ENCODE assay signal across 17 mouse cellular contexts in genomic region chr3:65460936-65461335, GRCm38 (mm10).
DNase-seq lines count a peak whose midpoint lies in the region; ATAC-seq and TF ChIP-seq lines count a peak whose summit lies in the region.
"Had no signal": no experiment of that assay in that cellular context is flagged by ENCODE, and none has a peak within 500 bp of the region (broad histone marks: within the 10 kb centered on the region; RNA-seq: fewer than 3 reads in every experiment).

No protein-coding gene starts in this region.

- peak; percentile 28 for DNase-seq in forebrain, postnatal 0 days
- no peak for DNase-seq in heart, adult 18-20 months
- DNase-seq in brain, adult 2 months (ENCODE audit: low read depth, low spot score) = peak; percentile 32
- DNase-seq in midbrain, embryonic 10.5 days (ENCODE audit: low spot score) = no peak
- DNase-seq: adrenal gland, adult 2 months; adrenal gland, postnatal 10 days; adrenal gland, postnatal 25 days; cerebellum, adult 11-12 months; cerebellum, adult 2 months; cerebellum, adult 9-10 months; cerebellum, postnatal 10 days; cerebellum, postnatal 25 days had no signal

- H3K4me3 ChIP-seq in forebrain, postnatal 0 days (ENCODE audit: low read depth, low read length) = no peak overlapping the region
- H3K4me3 ChIP-seq in forebrain, embryonic 13.5 days = no peak overlapping the region
- H3K4me3 ChIP-seq in heart, embryonic 14.5 days (ENCODE audit: control insufficient read depth in 1 of 2, insufficient read depth in 1 of 2, low read depth in 1 of 2, low read length in 2 of 2) = no peak overlapping the region
- H3K4me3 ChIP-seq in midbrain, embryonic 10.5 days = no peak overlapping the region
- H3K4me3 ChIP-seq: embryonic facial prominence, embryonic 10.5 days; embryonic facial prominence, embryonic 12.5 days had no signal

- 42% methylated on average over 4 of the region's 4 CpGs for WGBS in forebrain, postnatal 0 days
- 72% methylated on average over 4 of the region's 4 CpGs for WGBS in forebrain, embryonic 13.5 days
- WGBS in heart, embryonic 14.5 days = 16% methylated on average over 4 of the region's 4 CpGs
- 89% methylated on average over 4 of the region's 4 CpGs for WGBS in midbrain, embryonic 10.5 days

- no peak overlapping the region for H3K9ac ChIP-seq in forebrain, postnatal 0 days
- H3K9ac ChIP-seq in forebrain, embryonic 13.5 days = no peak overlapping the region
- H3K9ac ChIP-seq in heart, embryonic 14.5 days (ENCODE audit: low read length) = no peak overlapping the region
- H3K9ac ChIP-seq: embryonic facial prominence, embryonic 12.5 days had no signal

- peak; percentile 60 for ATAC-seq in forebrain, postnatal 0 days
- no peak for ATAC-seq in forebrain, embryonic 13.5 days
- no peak for ATAC-seq in heart, embryonic 14.5 days (ENCODE audit: insufficient number of reproducible peaks, insufficient read depth, low FRiP score, low read depth)
- ATAC-seq: forebrain, embryonic 14.5 days had no signal

- no peaks in the 10 kb centered on the region for H3K36me3 ChIP-seq in forebrain, postnatal 0 days (ENCODE audit: insufficient read depth)
- no peaks in the 10 kb centered on the region for H3K36me3 ChIP-seq in forebrain, embryonic 13.5 days (ENCODE audit: poor library complexity, severe bottlenecking)
- H3K36me3 ChIP-seq in heart, embryonic 14.5 days (ENCODE audit: control insufficient read depth, insufficient read depth, low read length) = no peaks in the 10 kb centered on the region
- H3K36me3 ChIP-seq in midbrain, embryonic 10.5 days = no peaks in the 10 kb centered on the region
- H3K36me3 ChIP-seq: embryonic facial prominence, embryonic 10.5 days; embryonic facial prominence, embryonic 12.5 days had no signal

- no peaks in the 10 kb centered on the region for H3K27me3 ChIP-seq in forebrain, postnatal 0 days (ENCODE audit: insufficient read depth, low read length)
- H3K27me3 ChIP-seq in forebrain, embryonic 13.5 days = no peaks in the 10 kb centered on the region
- no peaks in the 10 kb centered on the region for H3K27me3 ChIP-seq in heart, embryonic 14.5 days (ENCODE audit: control insufficient read depth, insufficient read depth, low read length)
- no peaks in the 10 kb centered on the region for H3K27me3 ChIP-seq in midbrain, embryonic 10.5 days (ENCODE audit: low read depth, poor library complexity, severe bottlenecking)
- H3K27me3 ChIP-seq: embryonic facial prominence, embryonic 12.5 days had no signal

- H3K4me1 ChIP-seq in forebrain, postnatal 0 days (ENCODE audit: insufficient read depth) = no peaks in the 10 kb centered on the region
- H3K4me1 ChIP-seq in forebrain, embryonic 13.5 days = peaks cover 14% of the 10 kb centered on the region
- H3K4me1 ChIP-seq in heart, embryonic 14.5 days (ENCODE audit: control insufficient read depth in 2 of 2, insufficient read depth in 2 of 2, low read length in 2 of 2) = peaks cover 4 to 8% of the 10 kb centered on the region in 2 experiments
- H3K4me1 ChIP-seq in midbrain, embryonic 10.5 days = peaks cover 11% of the 10 kb centered on the region

- no peaks in the 10 kb centered on the region for H3K9me3 ChIP-seq in forebrain, postnatal 0 days (ENCODE audit: low read length)
- peaks cover 5% of the 10 kb centered on the region; the same call in 1 of the 2 replicates for H3K9me3 ChIP-seq in forebrain, embryonic 13.5 days (replicated peaks)
- H3K9me3 ChIP-seq in heart, embryonic 14.5 days (ENCODE audit: control insufficient read depth, low read length) = 0 out of 2 replicates have a peak, but pooled peaks cover 4% of the 10 kb centered on the region
- no peaks in the 10 kb centered on the region for H3K9me3 ChIP-seq in midbrain, embryonic 10.5 days (replicated peaks)
- H3K9me3 ChIP-seq: embryonic facial prominence, embryonic 10.5 days; embryonic facial prominence, embryonic 12.5 days had no signal

- no peak for TF ChIP-seq CTCF in forebrain, postnatal 0 days (IDR thresholded peaks at IDR 0.05; ENCODE audit: low read depth)

- no peak overlapping the region for H3K27ac ChIP-seq in forebrain, postnatal 0 days (ENCODE audit: low read depth, low read length)
- H3K27ac ChIP-seq in forebrain, embryonic 13.5 days = no peak overlapping the region
- H3K27ac ChIP-seq in heart, embryonic 14.5 days (replicated peaks in 1 of 2; ENCODE audit: control insufficient read depth in 1 of 2, insufficient read depth in 1 of 2, low read depth in 2 of 2, low read length in 2 of 2) = no peak overlapping the region
- H3K27ac ChIP-seq in midbrain, embryonic 10.5 days (replicated peaks) = no peak overlapping the region
- H3K27ac ChIP-seq: embryonic facial prominence, embryonic 10.5 days; embryonic facial prominence, embryonic 12.5 days had no signal

- no peak overlapping the region for H3K4me2 ChIP-seq in forebrain, postnatal 0 days (ENCODE audit: low read depth)
- H3K4me2 ChIP-seq in forebrain, embryonic 13.5 days = no peak overlapping the region
- peak overlapping the region; percentile 21; the same call in 1 of the 2 replicates for H3K4me2 ChIP-seq in heart, embryonic 14.5 days (ENCODE audit: low read length)
- H3K4me2 ChIP-seq: embryonic facial prominence, embryonic 12.5 days had no signal

Comparison
In these comparisons a context has a peak if more than half of its experiments do, and no peak if none do; other contexts are left out.
1. DNase-seq: peak in forebrain, postnatal 0 days (single experiment) and brain, adult 2 months (single experiment); none in heart, adult 18-20 months (0 of 2) and midbrain, embryonic 10.5 days (single experiment).